Mouse (Mus musculus) olfactory bulb, adult 2 months (tissue): ENCODE measurements at regions not wholly inside any gene's neighbourhood (a gene's known extent, or its start where the extent isn't known, plus 50 kb on each side); places are given as distances from the start of the nearest gene placed in this dataset.

Source experiments
- CTCF ChIP-seq: fragments of 200-500 bp; IDR thresholded peaks from 2 replicates; pipeline ENCODE4 v1.5.1; 2012; ENCODE audit warnings: low read depth, mild to moderate bottlenecking, low read length, moderate library complexity; ENCODE audit not compliant: insufficient read depth
- POLR2A ChIP-seq: fragments of 200-500 bp; IDR thresholded peaks from 2 replicates; pipeline ENCODE4 v1.6.1; 2012; ENCODE audit warnings: mild to moderate bottlenecking, low read depth, low read length, moderate library complexity; ENCODE audit not compliant: insufficient read depth

DNA sequence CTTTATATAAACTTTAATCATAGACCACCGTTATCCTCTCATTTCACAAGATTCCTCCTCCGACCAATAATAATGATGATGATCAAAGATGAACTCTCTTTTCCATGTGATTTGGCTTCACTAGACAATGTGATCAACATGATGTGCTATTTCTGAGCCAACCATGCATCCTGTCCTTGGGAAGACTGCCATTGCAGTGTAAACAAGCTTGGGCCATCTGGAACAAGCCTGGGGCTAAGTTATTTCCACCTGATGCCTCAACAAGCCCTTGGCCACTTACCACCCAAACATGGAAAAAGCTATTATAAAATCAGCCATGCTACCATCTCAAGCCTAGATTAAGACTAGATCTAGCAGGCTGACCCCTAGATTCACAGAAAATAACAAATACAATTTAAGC is 542.9 kb downstream of the Gm9195 start:
- TF ChIP-seq CTCF = no peak
- no peak for TF ChIP-seq POLR2A
